Comparison of ENCODE assay signal across 8 mouse cellular contexts in the genomic region with DNA sequence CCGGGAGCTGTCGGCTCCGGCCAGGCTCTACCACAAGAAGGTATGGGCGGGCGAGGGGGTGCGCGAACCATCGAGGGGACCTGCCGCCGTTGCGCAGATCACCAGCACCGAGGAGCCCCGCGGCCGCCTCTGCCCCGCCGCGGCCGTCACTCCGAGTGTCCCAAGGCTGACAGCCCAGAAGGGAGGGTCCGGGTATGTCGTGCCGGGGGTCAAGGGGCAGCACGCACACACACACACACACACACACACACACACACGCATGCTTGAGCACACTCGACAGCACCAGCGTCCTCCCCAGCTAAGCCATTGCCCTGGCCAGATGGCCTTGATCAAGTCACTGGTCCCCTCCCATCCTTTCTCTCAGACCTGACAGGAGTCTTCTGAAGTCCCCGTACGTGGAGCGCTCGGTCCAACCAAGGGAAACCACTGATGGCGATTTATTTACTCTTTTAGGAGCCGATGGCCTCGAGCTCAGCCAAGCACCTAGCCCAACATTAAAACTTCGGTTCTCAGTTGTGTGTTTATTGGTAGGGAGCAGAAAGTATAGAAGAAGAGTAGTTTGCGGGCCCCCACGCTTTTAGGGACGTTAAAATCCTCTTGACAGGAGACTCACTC. TPM values are rescaled to one million over a fixed set of nuclear protein-coding genes. Genes with fewer than 3 reads are reported as not detected.
DNase-seq lines count a peak whose midpoint lies in the region; ATAC-seq lines count a peak whose summit lies in the region.

No protein-coding gene starts in this region.

- intact Hi-C loops in heart, postnatal 25 days (cut with DNase I) = loop anchor here (1.0 to 5.0 kb wide), 2 partner anchors 42 to 179 kb away; no protein-coding TSS in a partner anchor

- ATAC-seq in heart, embryonic 15.5 days (replicated peaks; ENCODE audit: insufficient number of reproducible peaks, insufficient read depth, low FRiP score, low read depth) = peak; percentile 5; the same call in 1 of the 2 replicates
- ATAC-seq in hindbrain, embryonic 13.5 days (ENCODE audit: low FRiP score) = peak; percentile 61
- peak; percentile 67 for ATAC-seq in midbrain, embryonic 12.5 days (ENCODE audit: low FRiP score, low read depth)
- ATAC-seq in inflammation-experienced regulatory T-cells, adult 6 months = no peak

- H3K36me3 ChIP-seq in heart, embryonic 15.5 days = peaks cover 40% of the 10 kb centered on the region
- peaks cover 48% of the 10 kb centered on the region for H3K36me3 ChIP-seq in hindbrain, embryonic 13.5 days
- peaks cover 47% of the 10 kb centered on the region for H3K36me3 ChIP-seq in midbrain, embryonic 12.5 days

- no peak for DNase-seq in heart, postnatal 25 days (ENCODE audit: low spot score)
- peak; percentile 26 for DNase-seq in R1 (ENCODE audit: low read depth, low spot score)
- no peak for DNase-seq in urinary bladder, adult 2 months (ENCODE audit: low spot score)
- DNase-seq in ovary, postnatal 10 days (ENCODE audit: low spot score) = no peak

- 2% methylated on average over 23 of the region's 38 CpGs for WGBS in heart, embryonic 15.5 days
- 3% methylated on average over 18 of the region's 38 CpGs for WGBS in hindbrain, embryonic 13.5 days
- WGBS in midbrain, embryonic 12.5 days = 2% methylated on average over 33 of the region's 38 CpGs

- H3K9me3 ChIP-seq in heart, embryonic 15.5 days (replicated peaks) = no peaks in the 10 kb centered on the region
- H3K9me3 ChIP-seq in hindbrain, embryonic 13.5 days = no peaks in the 10 kb centered on the region
- no peaks in the 10 kb centered on the region for H3K9me3 ChIP-seq in midbrain, embryonic 12.5 days

- H3K9ac ChIP-seq in heart, embryonic 15.5 days = peak overlapping the region; percentile 77
- H3K9ac ChIP-seq in hindbrain, embryonic 13.5 days = peak overlapping the region; percentile 82
- H3K9ac ChIP-seq in midbrain, embryonic 12.5 days (replicated peaks) = peak overlapping the region; percentile 76

- H3K27me3 ChIP-seq in heart, embryonic 15.5 days = no peaks in the 10 kb centered on the region
- H3K27me3 ChIP-seq in hindbrain, embryonic 13.5 days = no peaks in the 10 kb centered on the region
- H3K27me3 ChIP-seq in midbrain, embryonic 12.5 days = no peaks in the 10 kb centered on the region

- peak overlapping the region; percentile 96 for H3K4me2 ChIP-seq in heart, embryonic 15.5 days
- peak overlapping the region; percentile 95 for H3K4me2 ChIP-seq in hindbrain, embryonic 13.5 days
- peak overlapping the region; percentile 96 for H3K4me2 ChIP-seq in midbrain, embryonic 12.5 days (replicated peaks)

- H3K27ac ChIP-seq in heart, embryonic 15.5 days = peak overlapping the region; percentile 97
- peak overlapping the region; percentile 77 for H3K27ac ChIP-seq in hindbrain, embryonic 13.5 days
- peak overlapping the region; percentile 99 for H3K27ac ChIP-seq in midbrain, embryonic 12.5 days (replicated peaks)

- peaks cover 28% of the 10 kb centered on the region for H3K4me1 ChIP-seq in heart, embryonic 15.5 days (replicated peaks)
- H3K4me1 ChIP-seq in hindbrain, embryonic 13.5 days (replicated peaks) = peaks cover 36% of the 10 kb centered on the region
- H3K4me1 ChIP-seq in midbrain, embryonic 12.5 days = peaks cover 31% of the 10 kb centered on the region

- H3K4me3 ChIP-seq in heart, embryonic 15.5 days = peak overlapping the region; percentile 100
- H3K4me3 ChIP-seq in hindbrain, embryonic 13.5 days = peak overlapping the region; percentile 99
- H3K4me3 ChIP-seq in midbrain, embryonic 12.5 days = peak overlapping the region; percentile 100

RNA-seq across cellular contexts. Expression of a gene that starts 0.5 kb away (rescaled TPM):
- polyA plus RNA-seq in heart, embryonic 15.5 days (2015; fragmentation: Nextera tagmentation; extraction: Ambion mirVana) = 112 and 124 TPM in 2 replicates
- 100 to 1,000 TPM; 164 to 165 TPM for total RNA-seq in heart, postnatal 25 days (2021)
- 91.5 and 93.4 TPM in 2 replicates for polyA plus RNA-seq in hindbrain, embryonic 13.5 days (2015; fragmentation: Nextera tagmentation; extraction: Ambion mirVana)
- polyA plus RNA-seq in midbrain, embryonic 12.5 days (2016; fragmentation: Nextera tagmentation; extraction: Ambion mirVana) = 113 and 117 TPM in 2 replicates
- polyA plus RNA-seq in urinary bladder, adult 2 months (2012; rRNA removed) = 214 and 229 TPM in 2 replicates
- 10 to 100 TPM in 2 of 3 experiments, 1 to 10 TPM in 1; 5.7 to 45.5 (median 16.1) TPM for polyA plus RNA-seq in inflammation-experienced regulatory T-cells, adult 6 months (2017; shearing (Covaris generic))

RNA-seq across cellular contexts. Expression of a gene that starts 0.7 kb away (rescaled TPM):
- 30.8 and 39.8 TPM in 2 replicates for polyA plus RNA-seq in heart, embryonic 15.5 days (2015; fragmentation: Nextera tagmentation; extraction: Ambion mirVana)
- 10 to 100 TPM; 14.1 to 17.1 TPM for total RNA-seq in heart, postnatal 25 days (2021)
- polyA plus RNA-seq in hindbrain, embryonic 13.5 days (2015; fragmentation: Nextera tagmentation; extraction: Ambion mirVana) = 44.0 and 46.0 TPM in 2 replicates
- 80.7 and 81.6 TPM in 2 replicates for polyA plus RNA-seq in midbrain, embryonic 12.5 days (2016; fragmentation: Nextera tagmentation; extraction: Ambion mirVana)
- 17.0 and 22.8 TPM in 2 replicates for polyA plus RNA-seq in urinary bladder, adult 2 months (2012; rRNA removed)
- polyA plus RNA-seq in inflammation-experienced regulatory T-cells, adult 6 months (2017; shearing (Covaris generic)) = 10 to 100 TPM; 12.7 to 15.3 (median 13.0) TPM

RNA-seq across cellular contexts. Expression of a gene that starts 27.3 kb away (rescaled TPM):
- 23.6 and 30.5 TPM in 2 replicates for polyA plus RNA-seq in heart, embryonic 15.5 days (2015; fragmentation: Nextera tagmentation; extraction: Ambion mirVana)
- total RNA-seq in heart, postnatal 25 days (2021) = 1 to 10 TPM; 6.7 to 7.3 TPM
- polyA plus RNA-seq in hindbrain, embryonic 13.5 days (2015; fragmentation: Nextera tagmentation; extraction: Ambion mirVana) = 8.7 and 10.4 TPM in 2 replicates
- polyA plus RNA-seq in midbrain, embryonic 12.5 days (2016; fragmentation: Nextera tagmentation; extraction: Ambion mirVana) = 19.1 and 26.4 TPM in 2 replicates
- 42.0 and 42.1 TPM in 2 replicates for polyA plus RNA-seq in urinary bladder, adult 2 months (2012; rRNA removed)
- not detected for polyA plus RNA-seq in inflammation-experienced regulatory T-cells, adult 6 months (2017; shearing (Covaris generic))

RNA-seq across cellular contexts. Expression of a gene that starts 37.4 kb away (rescaled TPM):
- polyA plus RNA-seq in heart, embryonic 15.5 days (2015; fragmentation: Nextera tagmentation; extraction: Ambion mirVana) = 4.9 and 6.2 TPM in 2 replicates
- total RNA-seq in heart, postnatal 25 days (2021) = 1 to 10 TPM; 6.4 to 7.8 TPM
- polyA plus RNA-seq in hindbrain, embryonic 13.5 days (2015; fragmentation: Nextera tagmentation; extraction: Ambion mirVana) = 8.0 and 8.2 TPM in 2 replicates
- polyA plus RNA-seq in midbrain, embryonic 12.5 days (2016; fragmentation: Nextera tagmentation; extraction: Ambion mirVana) = 6.5 and 6.9 TPM in 2 replicates
- 6.2 and 7.8 TPM in 2 replicates for polyA plus RNA-seq in urinary bladder, adult 2 months (2012; rRNA removed)
- polyA plus RNA-seq in inflammation-experienced regulatory T-cells, adult 6 months (2017; shearing (Covaris generic)) = 1 to 10 TPM; 4.4 to 4.9 (median 4.7) TPM

RNA-seq across cellular contexts. Expression of a gene that starts 48.4 kb away (rescaled TPM):
- polyA plus RNA-seq in heart, embryonic 15.5 days (2015; fragmentation: Nextera tagmentation; extraction: Ambion mirVana) = not detected in 2 replicates
- not detected for total RNA-seq in heart, postnatal 25 days (2021)
- polyA plus RNA-seq in hindbrain, embryonic 13.5 days (2015; fragmentation: Nextera tagmentation; extraction: Ambion mirVana) = not detected in 2 replicates
- not detected in 2 replicates for polyA plus RNA-seq in midbrain, embryonic 12.5 days (2016; fragmentation: Nextera tagmentation; extraction: Ambion mirVana)
- not detected in 2 replicates for polyA plus RNA-seq in urinary bladder, adult 2 months (2012; rRNA removed)
- not detected for polyA plus RNA-seq in inflammation-experienced regulatory T-cells, adult 6 months (2017; shearing (Covaris generic))
